Mouse (Mus musculus) spleen, embryonic (tissue): ENCODE results near the gene Homer2.

Experiments
- CTCF ChIA-PET: fragments of 350-600 bp; sonication (Branson Sonifier 250); formaldehyde crosslinking; loops from one replicate; lab custom pipeline; 2022; lab: Charles Lee

Homer2 gene

DNA sequence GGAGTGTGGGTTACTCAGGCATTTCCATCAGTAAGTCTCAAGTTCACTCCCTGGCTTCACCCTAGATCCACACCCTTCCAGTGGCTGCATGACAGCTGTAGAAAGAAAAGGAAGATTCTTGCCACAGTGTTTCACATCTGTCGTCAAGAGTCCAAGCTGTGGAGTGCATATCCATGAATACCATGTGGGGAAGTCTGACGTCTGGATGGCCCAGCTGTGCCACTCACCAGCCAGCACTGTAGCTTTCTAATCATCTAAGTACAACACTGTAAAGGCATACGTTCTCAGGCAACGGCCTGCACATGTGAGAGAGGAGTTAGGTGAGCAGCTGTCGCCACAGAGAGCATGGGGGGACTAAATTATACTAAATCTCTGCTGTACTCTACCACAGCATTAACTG lies 56.0 kb downstream of the Homer2 start:
- CTCF ChIA-PET = no interaction called here

DNA sequence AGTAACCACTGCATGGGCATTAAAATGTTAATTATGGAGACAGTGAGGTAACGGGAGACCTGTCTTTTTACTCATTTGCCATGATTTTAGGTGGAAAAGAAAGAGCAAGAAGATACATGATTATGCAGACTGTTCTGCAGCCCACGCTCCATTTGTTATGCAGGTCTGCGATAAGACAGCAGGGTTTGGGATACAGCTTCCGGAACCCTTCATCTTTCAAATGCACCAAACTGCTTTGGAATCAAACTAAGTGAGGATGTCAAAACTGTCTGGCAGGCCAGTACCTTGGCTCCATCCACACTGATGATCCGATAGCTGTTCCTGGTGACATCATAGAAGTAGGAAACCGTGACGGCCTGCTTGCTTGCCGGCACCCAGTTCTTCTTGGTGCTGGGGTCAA lies 58.1 kb downstream of the Homer2 start:
- CTCF ChIA-PET = no interaction called here

DNA sequence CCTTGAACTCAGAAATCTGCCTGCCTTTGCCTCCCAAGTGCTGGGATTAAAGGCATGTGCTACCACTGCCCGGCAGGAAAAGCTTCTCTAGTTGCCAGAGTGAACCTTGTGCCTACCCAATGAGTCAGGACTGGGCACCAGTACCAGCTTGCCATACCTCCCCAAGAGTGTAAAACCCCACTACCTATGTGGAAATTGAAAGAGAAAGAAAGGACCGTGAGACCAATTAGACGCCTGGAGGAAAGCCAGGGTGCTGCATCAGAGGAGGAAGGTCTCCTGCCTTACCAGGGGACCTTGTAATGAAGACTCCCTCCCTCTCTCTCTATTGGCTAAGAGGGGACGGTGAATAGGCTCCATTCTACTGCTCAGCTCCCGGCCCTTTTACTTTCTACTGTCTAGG lies 59.4 kb downstream of the Homer2 start:
- CTCF ChIA-PET = interaction anchor here (0.6 kb wide), 1 partner anchor 162 kb away, joined by 3 read pairs; no protein-coding TSS in a partner anchor

DNA sequence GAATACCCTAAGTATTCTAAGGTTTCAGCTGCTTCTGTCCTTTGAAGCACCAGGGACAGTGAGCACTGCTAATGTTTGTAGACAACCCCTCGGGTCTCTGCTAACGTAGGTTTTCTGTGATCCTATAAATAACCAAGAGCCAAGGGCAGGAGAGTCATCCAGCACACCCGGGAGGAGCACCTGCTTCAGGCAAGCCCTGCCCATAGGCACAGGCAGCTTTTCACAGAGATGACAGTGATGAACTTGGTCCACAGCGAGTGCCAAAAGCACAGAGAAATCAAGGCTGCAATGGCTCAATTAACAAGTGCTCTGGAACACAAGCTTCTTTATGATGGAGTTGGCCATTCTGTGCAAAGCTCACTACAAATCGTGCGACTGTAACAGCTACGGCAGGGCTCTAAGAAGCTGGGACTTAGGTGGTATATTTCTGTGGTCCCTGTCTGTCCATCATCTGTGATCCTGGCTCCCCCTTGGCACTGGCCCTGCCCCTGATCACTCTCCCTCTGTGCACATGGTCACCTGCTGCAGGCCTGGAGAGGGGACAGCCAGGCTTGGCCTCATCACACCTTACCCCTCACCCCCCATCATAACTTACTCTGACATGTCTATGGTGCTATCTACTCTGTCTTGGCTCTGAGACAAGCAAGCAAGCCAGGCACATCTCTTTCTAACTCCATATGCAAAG lies 62.6 kb downstream of the Homer2 start:
- CTCF ChIA-PET = no interaction called here

DNA sequence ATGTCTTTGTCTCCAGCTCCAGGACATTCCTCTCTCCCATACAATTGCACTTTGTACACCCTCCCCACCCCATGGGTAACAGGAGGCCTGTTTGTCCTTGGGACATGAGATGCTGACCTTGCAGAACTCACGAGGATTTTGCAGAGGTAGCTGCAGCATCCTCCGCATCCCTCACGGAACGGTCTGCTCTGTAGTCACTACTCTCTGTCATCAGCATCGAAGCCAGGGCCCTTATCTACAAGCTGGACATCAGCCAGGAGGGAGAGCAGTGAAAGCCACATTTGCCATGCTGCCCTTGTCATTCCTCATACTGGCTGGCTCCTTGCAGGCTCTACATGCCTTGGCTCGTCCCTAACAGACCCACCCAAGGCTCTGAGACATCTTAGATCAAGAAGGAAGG lies 66.2 kb downstream of the Homer2 start:
- CTCF ChIA-PET = no interaction called here

DNA sequence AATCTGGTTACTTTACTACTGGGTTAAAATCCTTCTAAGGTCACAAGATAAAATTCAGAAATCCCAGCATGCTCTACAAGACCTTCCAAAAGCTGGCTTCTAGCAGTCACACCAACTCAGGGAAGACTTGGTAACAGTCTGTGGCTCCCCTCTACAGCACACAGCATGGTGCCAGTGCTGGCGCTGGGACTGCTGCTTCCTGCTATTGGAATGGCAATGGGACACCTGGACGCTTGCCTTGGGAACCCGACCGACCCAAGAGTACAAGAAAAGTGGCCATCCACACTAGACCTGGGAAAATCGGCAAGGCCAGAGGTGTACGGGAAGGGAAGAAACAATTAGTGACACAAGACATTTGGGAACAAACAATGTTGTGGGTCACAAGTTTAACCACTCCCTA lies 74.7 kb downstream of the Homer2 start:
- CTCF ChIA-PET = no interaction called here

DNA sequence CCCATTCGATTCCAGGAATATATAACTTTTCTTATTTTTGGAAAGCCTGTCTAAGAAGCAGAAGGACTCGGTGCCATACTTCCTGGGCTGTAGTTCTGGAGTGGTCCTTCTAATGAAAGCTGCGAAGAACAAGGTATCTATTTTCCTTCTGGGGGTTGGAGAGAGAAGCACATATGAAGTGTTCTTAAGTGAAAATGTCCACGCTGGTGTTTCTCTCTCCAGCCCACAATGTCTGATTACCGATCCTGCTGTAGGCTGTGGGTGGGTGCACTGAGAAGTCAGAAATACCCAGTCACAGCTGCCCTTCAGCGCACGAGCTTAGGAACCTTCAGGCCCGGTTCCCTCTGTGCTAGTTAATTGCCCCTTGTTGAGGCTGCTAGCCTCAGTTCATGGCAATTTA lies 76.1 kb downstream of the Homer2 start:
- CTCF ChIA-PET = no interaction called here

DNA sequence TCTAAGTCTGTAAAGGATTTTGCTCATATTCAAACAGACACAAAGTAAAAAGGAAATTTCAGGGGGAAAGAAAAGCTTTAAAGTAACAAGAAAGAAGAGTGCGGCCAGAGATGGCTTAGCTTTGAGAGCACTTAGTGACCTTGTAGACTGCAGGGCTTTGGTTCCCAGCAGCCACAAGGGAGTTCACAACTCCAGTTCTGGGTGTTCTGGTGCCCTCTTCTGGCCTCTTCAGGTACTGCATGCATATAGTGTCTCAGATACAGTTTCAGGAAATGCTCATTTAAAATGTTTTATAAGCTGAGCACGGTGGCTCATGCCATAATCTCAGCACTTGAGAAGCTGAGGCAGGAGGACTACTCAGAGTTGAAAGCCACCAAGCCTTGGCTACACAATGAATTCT lies 80.9 kb downstream of the Homer2 start:
- CTCF ChIA-PET = no interaction called here

DNA sequence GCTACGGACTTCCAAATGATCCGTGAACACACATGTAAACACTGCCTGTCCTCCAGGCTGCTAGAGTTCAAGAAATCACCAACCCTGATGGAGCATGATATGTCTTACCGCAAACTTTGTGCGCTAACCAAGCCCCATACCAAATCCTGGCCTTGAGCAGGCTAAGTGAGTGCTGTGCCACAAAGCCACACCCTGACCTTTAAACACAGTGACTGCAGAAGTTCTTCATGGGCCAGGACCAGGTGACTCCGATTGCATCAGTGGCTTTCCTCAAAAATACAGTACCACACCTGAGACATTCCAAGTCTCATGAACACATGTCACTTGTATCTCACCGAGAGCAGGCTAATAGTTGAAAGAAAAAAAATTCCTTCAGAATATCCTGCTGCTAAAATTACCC lies 83.6 kb downstream of the Homer2 start:
- CTCF ChIA-PET = no interaction called here

DNA sequence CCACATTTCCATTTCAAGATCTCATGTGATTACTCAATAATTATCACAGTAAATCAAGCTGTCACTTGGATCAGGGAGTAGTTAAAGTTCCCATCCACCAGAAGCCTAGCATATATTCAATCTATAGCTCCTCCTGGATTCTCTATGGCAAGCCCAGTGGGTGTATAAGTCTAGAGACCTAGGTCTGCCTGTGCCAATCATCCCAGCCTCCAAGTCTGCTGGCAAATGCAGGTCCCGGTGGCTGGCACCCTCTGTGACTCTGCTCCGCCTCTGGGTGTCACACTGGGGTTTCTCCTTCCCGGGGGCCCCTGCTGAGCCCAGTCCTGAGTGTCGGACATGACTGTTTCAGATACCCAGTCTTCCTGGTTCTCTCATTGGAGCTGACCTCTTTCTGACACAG lies 84.5 kb downstream of the Homer2 start:
- CTCF ChIA-PET = no interaction called here

DNA sequence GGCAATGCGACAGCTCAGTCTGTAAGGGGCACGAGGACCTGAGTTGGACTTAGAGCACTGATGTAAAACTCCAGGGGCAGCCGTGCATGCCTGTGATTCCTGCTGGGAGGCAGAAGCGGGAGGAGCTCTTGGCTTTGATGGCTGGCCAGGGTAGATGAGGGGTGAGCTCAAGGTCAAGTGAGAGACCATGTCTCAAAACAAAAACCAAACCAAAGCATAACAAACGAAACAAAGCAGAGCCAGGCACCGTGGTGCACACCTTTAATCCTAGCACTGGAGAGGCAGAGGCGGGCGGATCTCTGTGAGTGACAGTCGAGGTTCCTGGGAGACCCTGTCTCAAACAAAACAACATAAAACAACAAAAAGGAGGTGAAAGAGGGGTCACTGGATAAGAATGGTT lies 92.3 kb downstream of the Homer2 start:
- CTCF ChIA-PET = interaction anchor here (0.6 kb wide), 1 partner anchor 215 kb away, joined by 4 read pairs; no protein-coding TSS in a partner anchor

DNA sequence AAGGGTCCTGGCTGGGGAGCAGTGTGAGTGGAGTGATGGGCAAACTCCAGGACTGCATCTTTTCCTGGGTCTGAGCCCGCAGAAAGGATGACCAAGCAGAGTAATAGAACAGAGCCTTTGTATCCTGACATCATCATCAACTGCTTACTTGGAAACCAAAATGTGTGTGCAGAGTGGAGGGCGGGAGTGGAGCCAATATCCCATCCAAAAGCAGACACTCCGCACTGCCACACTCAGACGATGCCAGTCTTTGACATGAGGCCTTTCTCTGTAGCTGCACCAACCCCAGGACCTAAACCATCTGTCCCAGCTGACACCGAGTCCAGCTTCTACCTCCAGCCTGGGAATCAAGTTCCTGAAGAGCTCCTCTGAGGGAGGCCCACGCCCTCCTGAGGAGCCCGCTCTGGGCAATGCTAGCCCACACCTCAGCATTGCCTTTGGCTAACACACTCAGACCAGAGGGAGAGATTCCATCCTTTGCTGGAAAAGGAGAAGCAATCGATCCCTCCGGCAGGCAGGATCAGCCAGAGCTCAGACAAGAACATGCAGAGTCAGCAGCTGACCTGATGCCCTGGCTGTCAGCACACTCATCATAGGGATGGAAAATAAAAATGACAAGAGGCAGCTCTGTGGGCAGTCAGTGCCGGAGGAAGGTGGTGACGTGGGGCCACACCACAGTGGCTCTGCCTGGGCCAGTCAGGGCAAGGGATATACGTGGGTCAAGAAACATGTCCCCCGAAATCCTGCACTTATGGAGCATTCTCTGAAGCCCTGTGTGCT lies 94.3 kb downstream of the Homer2 start:
- CTCF ChIA-PET = no interaction called here

DNA sequence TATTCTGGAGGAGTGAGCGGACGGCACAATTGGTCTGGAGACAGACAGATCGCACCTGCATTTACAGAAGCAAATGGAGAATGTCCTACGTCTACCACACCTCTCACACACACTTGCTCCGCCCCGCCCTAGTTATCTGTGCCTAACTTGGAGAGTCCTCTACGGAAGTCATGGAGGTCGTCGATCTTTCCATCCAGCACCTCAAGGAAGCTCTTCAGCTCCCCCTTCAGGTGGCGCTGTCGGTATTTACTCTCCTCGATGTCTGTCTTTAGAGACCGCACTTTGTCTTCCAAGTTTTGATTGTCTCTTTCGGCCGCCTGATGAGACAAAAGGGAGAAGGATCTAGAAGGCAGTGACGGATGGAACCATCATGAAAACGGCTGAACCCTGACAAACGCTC lies 97.2 kb downstream of the Homer2 start:
- CTCF ChIA-PET = no interaction called here

DNA sequence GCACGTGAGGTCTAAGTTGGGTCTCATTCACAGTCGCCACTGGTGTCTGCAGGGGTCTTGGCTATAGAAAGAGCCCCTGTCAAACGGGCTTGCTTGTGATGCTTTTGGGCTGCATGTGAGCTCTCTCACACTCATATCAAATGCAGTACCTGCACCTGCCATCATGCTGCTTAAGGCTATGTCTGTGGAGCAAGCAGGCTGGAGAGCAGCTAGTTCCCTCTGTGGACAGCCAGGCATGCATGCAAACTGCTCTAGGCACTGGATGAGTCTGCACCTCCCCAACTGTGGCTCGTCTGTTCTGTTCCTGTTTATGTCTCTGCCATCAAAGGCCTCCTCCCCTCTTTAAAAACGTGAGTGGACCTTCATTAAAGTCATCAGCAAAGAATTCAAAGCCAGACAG lies 100.9 kb downstream of the Homer2 start:
- CTCF ChIA-PET = no interaction called here

DNA sequence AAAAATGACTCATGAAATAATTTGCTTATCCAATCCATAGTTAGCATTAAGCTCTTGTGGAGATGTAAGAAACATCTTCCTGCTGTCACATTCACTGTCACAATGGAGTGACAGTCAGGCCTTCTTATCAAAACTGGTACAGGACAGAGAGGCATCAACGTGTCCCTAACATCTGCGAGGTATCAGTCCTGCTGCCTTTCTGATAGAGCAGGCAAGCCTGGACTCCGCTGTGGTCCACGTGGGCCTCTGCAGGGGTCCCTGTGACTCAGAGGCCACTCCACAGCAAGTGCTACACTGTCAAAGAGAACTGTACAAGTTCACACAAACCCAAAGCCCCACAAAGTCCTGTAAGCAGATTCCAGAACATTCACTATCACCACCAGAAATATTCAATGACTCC lies 101.8 kb downstream of the Homer2 start:
- CTCF ChIA-PET = no interaction called here

DNA sequence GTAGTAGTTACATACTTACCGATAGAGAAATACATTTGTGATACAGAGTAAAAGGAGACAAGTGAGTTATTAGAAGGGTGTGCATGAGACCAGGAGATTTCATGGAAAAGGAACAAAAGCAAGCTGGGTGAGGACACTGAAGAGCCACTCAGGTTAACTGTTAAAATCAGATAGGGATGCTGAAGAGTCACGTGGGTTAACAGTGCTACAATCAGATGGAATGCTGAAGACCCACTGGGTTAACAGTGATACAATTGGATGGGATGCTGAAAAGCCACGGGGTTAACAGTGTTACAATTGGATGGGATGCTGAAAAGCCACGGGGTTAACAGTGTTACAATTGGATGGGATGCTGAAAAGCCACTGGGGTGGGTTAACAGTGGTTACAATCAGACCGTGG lies 102.3 kb downstream of the Homer2 start:
- CTCF ChIA-PET = no interaction called here

DNA sequence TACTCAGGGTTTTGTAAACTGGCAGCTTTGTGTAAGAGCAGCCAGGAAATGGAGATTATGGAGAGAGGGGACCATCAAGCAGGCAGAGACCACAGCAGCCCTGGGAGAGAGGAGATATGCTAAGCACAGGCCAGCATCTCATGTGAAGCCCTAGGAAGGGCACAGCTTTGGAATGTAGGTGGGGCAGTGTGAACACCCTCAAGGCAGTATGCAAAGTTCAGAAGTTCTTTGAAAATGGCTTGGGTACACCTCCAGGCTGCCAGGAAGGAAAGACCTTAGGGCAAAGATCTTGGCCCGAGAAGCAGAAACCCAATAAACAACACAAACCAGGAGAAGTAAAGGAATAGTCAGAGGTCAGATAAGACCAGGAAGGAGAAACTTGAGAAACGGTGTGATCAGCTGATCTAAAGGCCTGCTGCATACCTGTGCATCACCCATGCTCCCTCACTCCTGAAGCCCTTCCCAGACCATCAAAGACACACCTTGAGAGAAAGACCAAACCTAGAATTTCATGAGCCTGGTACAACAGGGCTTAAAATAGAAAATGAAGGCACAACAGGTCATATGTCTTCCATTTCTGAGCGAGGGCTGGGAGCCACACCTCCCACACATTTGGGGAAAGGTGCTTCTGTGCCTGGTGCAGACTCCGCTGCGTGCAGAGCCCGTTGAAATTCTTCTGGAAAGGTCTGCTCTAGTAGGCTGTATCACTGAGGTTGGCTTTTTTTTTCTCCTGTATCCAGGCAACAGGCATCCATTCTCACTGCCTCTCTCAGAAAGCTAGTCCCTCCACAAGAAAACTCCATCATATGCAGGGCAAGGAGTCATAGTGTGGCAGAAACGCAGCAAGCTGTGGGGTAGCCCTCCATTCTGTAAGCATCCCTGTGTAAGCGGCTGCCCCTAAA lies 107.7 kb downstream of the Homer2 start:
- CTCF ChIA-PET = no interaction called here

DNA sequence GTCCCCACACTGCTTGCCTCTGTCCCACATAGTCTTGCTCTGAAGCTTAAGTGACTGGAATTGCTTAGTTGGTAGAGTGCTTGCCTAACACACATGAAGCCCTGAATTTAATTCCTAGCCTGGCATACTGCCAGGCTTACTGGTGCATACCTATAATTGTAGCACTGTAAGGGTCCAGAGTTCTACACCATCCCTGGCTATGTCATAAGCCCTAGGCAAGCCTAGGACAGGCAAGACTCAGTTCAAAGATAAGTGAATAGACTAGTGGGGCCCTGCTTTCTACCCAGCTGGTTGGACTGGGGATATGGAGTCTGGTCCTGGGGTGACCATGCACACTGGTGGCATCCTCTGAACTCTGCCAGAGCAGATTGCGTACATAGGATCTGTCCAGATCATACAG lies 109.7 kb downstream of the Homer2 start:
- CTCF ChIA-PET = no interaction called here

DNA sequence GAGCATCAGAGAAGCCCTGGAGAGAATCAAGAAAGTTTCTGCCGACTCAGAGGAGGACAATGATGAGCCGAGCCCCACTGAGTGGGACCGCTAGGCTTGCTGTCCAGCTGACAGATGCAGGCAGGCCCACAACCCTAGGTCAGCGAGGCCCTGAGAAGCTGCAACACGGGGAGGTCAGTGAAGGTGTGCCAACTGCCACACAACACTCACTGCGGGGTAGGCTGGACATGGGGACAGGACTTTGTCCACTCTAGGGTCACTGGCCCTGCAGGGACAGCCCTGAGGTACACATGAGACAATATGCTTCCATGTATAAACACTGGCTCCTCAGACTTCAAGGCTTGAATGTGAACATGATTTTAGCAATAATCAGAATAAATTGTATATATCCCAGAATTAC lies 111.2 kb downstream of the Homer2 start:
- CTCF ChIA-PET = interaction anchor here (0.6 kb wide), 1 partner anchor 14 kb away, joined by 6 read pairs; no protein-coding TSS in a partner anchor

DNA sequence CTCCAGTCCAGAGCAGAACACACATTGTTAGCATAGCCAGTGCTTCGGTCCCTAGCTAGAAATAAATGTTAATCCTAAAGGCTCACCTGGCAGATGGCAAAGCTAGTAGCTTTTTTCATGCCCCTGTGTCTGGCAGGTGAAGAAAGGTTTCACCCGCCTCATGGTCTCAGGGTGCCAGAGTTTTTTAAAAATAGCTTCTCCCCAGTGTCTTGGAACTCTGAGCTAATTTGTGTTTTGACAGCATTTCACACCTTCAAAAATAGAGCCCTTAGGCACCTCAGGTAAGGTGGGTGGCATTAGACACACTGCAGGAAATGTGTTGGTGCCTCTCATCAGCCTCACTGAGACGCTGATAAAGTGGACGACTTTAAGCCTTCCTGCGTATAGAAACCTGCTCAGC lies 112.3 kb downstream of the Homer2 start:
- CTCF ChIA-PET = no interaction called here

DNA sequence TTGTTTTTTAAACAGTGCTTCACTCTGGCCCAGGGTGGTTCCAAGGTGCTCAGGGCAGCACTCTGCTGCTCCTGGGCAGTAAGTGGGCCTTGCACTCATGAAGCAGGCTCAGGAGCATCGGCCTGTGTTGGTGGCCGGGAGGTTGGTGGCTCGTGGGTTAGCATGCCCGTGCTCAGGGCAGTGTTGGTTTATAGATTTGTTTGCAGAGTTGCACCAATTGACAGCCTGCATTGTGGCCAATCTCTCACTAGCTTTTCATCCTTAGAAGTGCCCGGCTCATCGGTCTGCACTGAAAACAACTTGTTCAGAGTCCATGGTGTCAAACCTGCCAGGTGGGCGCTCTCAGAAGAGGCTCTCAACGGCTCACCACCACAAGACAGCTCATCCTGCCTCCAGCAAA lies 113.9 kb downstream of the Homer2 start:
- CTCF ChIA-PET = no interaction called here

DNA sequence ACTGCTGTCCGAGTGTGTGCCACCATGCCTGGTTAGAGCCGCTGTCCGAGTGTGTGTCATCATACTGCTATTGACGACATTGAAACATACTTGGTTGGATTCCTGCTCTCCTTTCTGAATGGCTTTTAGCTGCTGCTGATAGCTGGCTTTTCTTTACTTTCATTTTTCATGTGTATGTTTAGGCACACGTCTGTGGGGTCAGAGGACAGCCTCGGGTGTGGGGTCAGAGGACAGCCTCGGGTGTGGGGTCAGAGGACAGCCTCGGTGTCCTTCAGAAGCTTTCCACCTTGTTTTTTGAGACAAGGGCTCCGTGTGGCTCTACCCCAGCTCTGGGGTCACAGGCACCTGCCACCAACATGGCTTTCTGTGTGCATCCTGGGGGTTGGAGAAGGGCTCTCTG lies 114.6 kb downstream of the Homer2 start:
- CTCF ChIA-PET = no interaction called here
